Mouse (Mus musculus): Measurements from ENCODE around the gene Cxcr5. TPM values are rescaled to one million over a fixed set of nuclear protein-coding genes. Genes with fewer than 3 reads are reported as not detected.

Cxcr5 gene
- total RNA-seq, 2 experiments from 2014 or later, result 1.8 to 6.2 TPM

Other genes with a start within 250 kb of the Cxcr5 start
- gene C2cd2l, start 241.6 kb downstream of the Cxcr5 start, total RNA-seq (2014; fragmentation: Nextera tagmentation), result 11.4 and 15.1 TPM in 2 replicates
- gene C2cd2l, start 241.6 kb downstream of the Cxcr5 start, total RNA-seq (2017), result 4.0 and 6.9 TPM in 2 replicates
- 31.0 and 35.5 TPM in 2 replicates for gene Dpagt1, start 235.9 kb downstream of the Cxcr5 start, total RNA-seq (2014; fragmentation: Nextera tagmentation)
- 7.9 and 10.1 TPM in 2 replicates for gene Dpagt1, start 235.9 kb downstream of the Cxcr5 start, total RNA-seq (2017)
- 89.4 and 90.9 TPM in 2 replicates for gene H2afx, start 227.2 kb downstream of the Cxcr5 start, total RNA-seq (2014; fragmentation: Nextera tagmentation)
- gene H2afx, start 227.2 kb downstream of the Cxcr5 start, total RNA-seq (2017), result 133 and 205 TPM in 2 replicates
- gene Hmbs, start 217.6 kb downstream of the Cxcr5 start, total RNA-seq (2014; fragmentation: Nextera tagmentation), result 498 and 537 TPM in 2 replicates
- gene Hmbs, start 217.6 kb downstream of the Cxcr5 start, total RNA-seq (2017), result 135 and 240 TPM in 2 replicates
- gene Vps11, start 200.2 kb downstream of the Cxcr5 start, total RNA-seq (2014; fragmentation: Nextera tagmentation), result 16.4 and 24.5 TPM in 2 replicates
- gene Vps11, start 200.2 kb downstream of the Cxcr5 start, total RNA-seq (2017), result 12.8 and 15.3 TPM in 2 replicates
- gene Hyou1, start 182.4 kb downstream of the Cxcr5 start, total RNA-seq (2014; fragmentation: Nextera tagmentation), result 45.1 and 45.6 TPM in 2 replicates
- gene Hyou1, start 182.4 kb downstream of the Cxcr5 start, total RNA-seq (2017), result 56.5 and 77.5 TPM in 2 replicates
- gene Slc37a4, start 165.0 kb downstream of the Cxcr5 start, total RNA-seq (2014; fragmentation: Nextera tagmentation), result 20.5 and 32.2 TPM in 2 replicates
- 11.4 and 43.0 TPM in 2 replicates for gene Slc37a4, start 165.0 kb downstream of the Cxcr5 start, total RNA-seq (2017)
- gene Rps25, start 154.7 kb downstream of the Cxcr5 start, total RNA-seq (2014; fragmentation: Nextera tagmentation), result 4,337 and 4,372 TPM in 2 replicates
- gene Rps25, start 154.7 kb downstream of the Cxcr5 start, total RNA-seq (2017), result 1,747 and 2,464 TPM in 2 replicates
- 71.6 and 116 TPM in 2 replicates for gene Trappc4, start 154.3 kb downstream of the Cxcr5 start, total RNA-seq (2014; fragmentation: Nextera tagmentation)
- 28.4 and 36.8 TPM in 2 replicates for gene Trappc4, start 154.3 kb downstream of the Cxcr5 start, total RNA-seq (2017)
- 51.4 and 56.1 TPM in 2 replicates for gene Ccdc84, start 143.3 kb downstream of the Cxcr5 start, total RNA-seq (2014; fragmentation: Nextera tagmentation)
- 18.9 and 19.3 TPM in 2 replicates for gene Ccdc84, start 143.3 kb downstream of the Cxcr5 start, total RNA-seq (2017)
- not detected in 2 replicates for gene Foxr1, start 120.7 kb downstream of the Cxcr5 start, total RNA-seq (2014; fragmentation: Nextera tagmentation)
- gene Foxr1, start 120.7 kb downstream of the Cxcr5 start, total RNA-seq (2017), result not detected in 2 replicates
- gene Upk2, start 106.9 kb downstream of the Cxcr5 start, total RNA-seq (2014; fragmentation: Nextera tagmentation), result not detected in 2 replicates
- gene Upk2, start 106.9 kb downstream of the Cxcr5 start, total RNA-seq (2017), result not detected in 2 replicates
- gene Bcl9l, start 79.1 kb downstream of the Cxcr5 start, total RNA-seq (2014; fragmentation: Nextera tagmentation), result 4.8 and 5.5 TPM in 2 replicates
- gene Bcl9l, start 79.1 kb downstream of the Cxcr5 start, total RNA-seq (2017), result 0.52 and 3.7 TPM in 2 replicates
- 73.6 and 92.1 TPM in 2 replicates for gene Ddx6, start 43.0 kb upstream of the Cxcr5 start, total RNA-seq (2014; fragmentation: Nextera tagmentation)
- 76.4 and 93.3 TPM in 2 replicates for gene Ddx6, start 43.0 kb upstream of the Cxcr5 start, total RNA-seq (2017)
- gene Treh, start 111.4 kb upstream of the Cxcr5 start, total RNA-seq (2014; fragmentation: Nextera tagmentation), result not detected in 2 replicates
- gene Treh, start 111.4 kb upstream of the Cxcr5 start, total RNA-seq (2017), result not detected in 2 replicates
- gene Phldb1, start 173.3 kb upstream of the Cxcr5 start, total RNA-seq (2014; fragmentation: Nextera tagmentation), result 3.7 and 5.3 TPM in 2 replicates
- 1.6 and 14.1 TPM in 2 replicates for gene Phldb1, start 173.3 kb upstream of the Cxcr5 start, total RNA-seq (2017)
- gene Arcn1, start 206.0 kb upstream of the Cxcr5 start, total RNA-seq (2014; fragmentation: Nextera tagmentation), result 111 and 119 TPM in 2 replicates
- gene Arcn1, start 206.0 kb upstream of the Cxcr5 start, total RNA-seq (2017), result 177 and 182 TPM in 2 replicates
- 27.7 and 31.3 TPM in 2 replicates for gene Ift46, start 206.0 kb upstream of the Cxcr5 start, total RNA-seq (2014; fragmentation: Nextera tagmentation)
- gene Ift46, start 206.0 kb upstream of the Cxcr5 start, total RNA-seq (2017), result 24.1 and 28.7 TPM in 2 replicates
- not detected in 2 replicates for gene Tmem25, start 237.4 kb upstream of the Cxcr5 start, total RNA-seq (2014; fragmentation: Nextera tagmentation)
- 0.28 TPM in 1 of 2 replicates, not detected in the other for gene Tmem25, start 237.4 kb upstream of the Cxcr5 start, total RNA-seq (2017)
- gene Ttc36, start 241.2 kb upstream of the Cxcr5 start, total RNA-seq (2014; fragmentation: Nextera tagmentation), result not detected in 2 replicates
- not detected in 2 replicates for gene Ttc36, start 241.2 kb upstream of the Cxcr5 start, total RNA-seq (2017)

All from megakaryocyte-erythroid progenitor cell, adult 5-6 weeks (primary cell).